Mouse (Mus musculus) left cerebral cortex, postnatal 4 days (tissue): ENCODE measurements at regions not wholly inside any gene's neighbourhood (a gene's known extent, or its start where the extent isn't known, plus 50 kb on each side); places are given as distances from the start of the nearest gene placed in this dataset.
"Not testable (repeated sequence)": the region's sequence is repeated elsewhere in the genome, so short reads cannot be mapped to it uniquely, and the experiment has no call there.

ENCODE experiments used
- DNase-seq: peaks from one replicate; pipeline ENCODE4 v3.0.0-alpha.2; 2022
- intact Hi-C: fragments of 180-260 bp; cut with DNase I; formaldehyde crosslinking; loops from one replicate; pipeline ENCODE4 v1.15.1; 2025

GRCm38 (mm10) chr10:7390239-7391091 is 83.0 kb downstream of the Ulbp1 start:
- DNase-seq, result peak; percentile 28
- intact Hi-C loops, result no loop called here

- DNase-seq, intact Hi-C loops: not testable (repeated sequence)
Measured at GRCm38 (mm10) chr10:7358791-7359190, 114.6 kb downstream of the Ulbp1 start.

DNA sequence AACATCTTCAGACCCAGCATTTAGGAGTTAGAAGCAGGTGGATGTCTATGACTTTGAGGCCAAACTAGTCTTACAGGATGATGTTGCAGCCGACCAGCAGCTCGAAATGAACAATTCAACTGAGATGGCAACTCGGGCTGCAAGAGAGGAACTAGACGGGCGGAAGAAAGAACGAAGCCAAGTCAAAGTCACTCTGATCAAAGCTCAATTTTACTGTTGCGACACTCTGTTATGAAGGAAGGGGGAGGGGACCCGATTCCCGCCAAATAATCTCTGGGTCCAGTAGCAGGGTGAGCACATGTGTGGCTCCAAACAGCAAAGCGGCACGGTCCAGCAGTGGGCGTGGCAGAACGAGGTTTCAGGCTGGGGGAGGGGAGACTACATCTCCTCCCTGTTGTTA is 129.1 kb downstream of the Ulbp1 start:
- intact Hi-C loops, DNase-seq: not testable (repeated sequence)

GRCm38 (mm10) chr10:7343736-7344135 is 129.7 kb downstream of the Ulbp1 start:
- DNase-seq, intact Hi-C loops: not testable (repeated sequence)

DNA sequence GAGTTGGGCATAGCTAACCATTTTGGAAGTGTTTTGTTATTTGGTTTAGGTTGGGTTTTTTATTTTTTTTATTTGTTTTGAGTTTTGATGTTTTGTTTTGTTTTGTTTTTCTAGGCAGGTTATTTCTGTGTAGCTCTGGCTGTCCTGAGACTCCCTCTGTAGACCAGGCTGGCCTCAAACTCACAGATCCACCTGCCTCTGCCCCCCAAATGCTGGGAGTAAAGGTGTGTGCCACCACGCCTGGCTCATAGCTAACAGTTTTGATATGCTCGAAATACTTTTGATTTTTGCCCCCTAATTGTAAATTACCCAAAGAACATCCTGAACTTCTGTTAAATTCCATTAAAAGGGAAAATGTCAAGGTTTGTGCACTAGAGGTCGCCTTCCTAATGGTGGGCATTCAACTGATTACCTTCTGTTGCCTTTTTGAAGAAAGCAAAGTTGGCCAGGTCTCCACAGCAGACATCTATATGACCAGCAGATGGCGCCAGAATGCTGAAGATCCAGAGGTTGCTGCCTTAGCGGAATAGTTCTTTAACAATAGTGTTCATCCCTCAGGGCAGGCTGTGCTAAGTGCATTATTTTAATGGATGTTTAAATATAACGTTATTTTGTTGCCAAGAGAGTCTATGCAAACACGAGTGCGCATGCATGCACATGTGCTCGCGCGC is 121.2 kb upstream of the Cnksr3 start:
- DNase-seq, result peak; percentile 77
- intact Hi-C loops, result no loop called here

DNA sequence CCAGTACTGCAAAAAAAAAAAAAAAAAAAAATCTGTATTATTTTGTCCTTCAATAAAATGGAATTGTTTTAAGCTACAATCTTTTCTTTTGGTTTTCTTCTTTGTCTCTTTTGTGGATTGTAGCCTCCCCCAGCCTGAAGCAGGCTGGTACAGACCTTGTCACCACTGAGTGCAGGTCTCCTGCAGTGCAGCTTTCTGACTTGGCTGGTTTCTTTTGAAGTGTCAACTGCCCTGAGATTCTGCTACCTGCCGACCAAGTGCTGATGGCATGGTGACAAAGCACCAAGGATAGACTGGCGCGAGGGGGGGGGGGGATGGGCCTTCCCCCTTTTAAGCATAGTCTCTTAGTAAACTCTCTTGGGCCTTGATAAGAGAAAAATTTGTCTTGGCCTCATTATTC is 116.2 kb upstream of the Cnksr3 start:
- DNase-seq, result no peak
- intact Hi-C loops, result no loop called here

DNA sequence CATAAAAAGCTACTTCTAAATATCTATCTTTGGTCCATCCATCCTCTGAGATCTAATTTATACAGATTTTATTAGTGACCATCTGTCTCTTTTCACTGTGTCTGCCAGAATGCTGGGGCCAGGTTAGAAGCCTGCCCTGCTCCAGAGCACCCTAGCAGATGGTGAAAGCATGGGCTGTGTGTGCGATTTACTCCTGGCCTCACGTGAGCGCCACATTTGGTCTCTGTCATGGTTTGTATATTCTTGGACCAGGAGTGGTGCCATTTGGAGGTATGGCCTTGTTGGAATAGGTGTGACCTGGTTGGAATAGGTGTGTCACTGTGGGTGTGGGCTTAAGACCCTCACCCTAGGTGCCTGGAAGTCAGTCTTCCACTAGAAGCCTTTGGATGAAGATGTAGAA is 115.0 kb upstream of the Cnksr3 start:
- DNase-seq, intact Hi-C loops: not testable (repeated sequence)

DNA sequence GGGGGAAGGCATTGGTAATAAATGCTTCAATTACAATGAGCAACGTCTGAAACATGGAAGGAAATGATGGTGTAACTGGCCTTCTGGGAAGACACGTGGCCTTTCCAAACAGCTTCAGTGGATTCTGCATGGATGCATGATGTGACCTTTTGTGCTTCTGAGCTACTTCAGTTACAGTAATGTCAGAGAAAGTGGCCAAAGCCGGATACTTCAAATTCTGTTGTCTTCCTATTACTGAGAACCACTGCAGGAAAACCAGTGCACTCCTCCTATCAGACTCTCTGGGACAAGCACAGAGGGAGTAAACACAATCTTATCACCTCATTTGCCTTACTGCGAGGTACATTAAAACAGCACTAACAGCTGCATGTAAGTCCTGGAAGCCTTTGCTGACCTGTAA is 113.0 kb upstream of the Cnksr3 start:
- intact Hi-C loops, result no loop called here
- DNase-seq, result no peak

DNA sequence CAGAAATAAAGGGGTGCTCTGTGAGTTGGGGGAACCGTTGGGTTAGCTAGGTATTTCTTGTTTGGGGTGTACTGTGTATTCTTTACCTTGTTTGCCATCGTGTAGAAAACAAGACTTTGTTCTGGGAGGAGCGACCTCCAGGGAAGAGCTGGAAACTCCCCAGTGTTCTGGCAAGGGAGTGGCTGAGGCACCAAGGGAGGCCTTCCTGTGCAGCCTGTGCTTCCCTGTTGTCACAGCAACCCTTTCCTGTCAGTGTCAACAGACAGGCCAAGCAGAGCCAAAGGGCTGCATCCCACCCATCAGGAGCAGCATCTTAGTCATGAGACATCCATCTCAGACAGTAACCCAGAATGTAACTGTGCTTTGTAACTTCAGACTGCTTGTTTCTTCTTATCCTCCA is 111.2 kb upstream of the Cnksr3 start:
- intact Hi-C loops, result no loop called here
- DNase-seq, result no peak

- intact Hi-C loops, result no loop called here
- DNase-seq, result no peak
Measured at GRCm38 (mm10) chr10:7309927-7310326, 97.9 kb upstream of the Cnksr3 start.

DNA sequence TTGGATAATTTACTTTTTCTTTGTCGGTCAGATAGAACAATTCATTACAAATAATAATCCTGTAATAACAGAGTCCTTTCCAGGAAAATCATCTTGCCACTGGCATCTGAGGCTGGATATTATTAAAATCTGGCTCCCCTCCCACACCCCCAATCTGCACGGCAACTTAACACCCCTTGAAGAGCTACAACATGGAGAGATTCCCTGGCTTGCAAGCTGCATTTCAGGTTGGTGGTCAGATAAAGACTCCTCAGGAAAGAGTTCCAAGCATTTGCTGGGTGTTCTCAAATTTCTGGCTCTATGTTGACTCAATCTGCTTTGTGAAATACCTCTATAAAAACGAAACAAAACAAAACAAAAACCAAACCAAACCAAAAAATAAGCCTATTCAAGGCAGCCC is 93.8 kb upstream of the Cnksr3 start:
- DNase-seq, intact Hi-C loops: not testable (repeated sequence)

DNA sequence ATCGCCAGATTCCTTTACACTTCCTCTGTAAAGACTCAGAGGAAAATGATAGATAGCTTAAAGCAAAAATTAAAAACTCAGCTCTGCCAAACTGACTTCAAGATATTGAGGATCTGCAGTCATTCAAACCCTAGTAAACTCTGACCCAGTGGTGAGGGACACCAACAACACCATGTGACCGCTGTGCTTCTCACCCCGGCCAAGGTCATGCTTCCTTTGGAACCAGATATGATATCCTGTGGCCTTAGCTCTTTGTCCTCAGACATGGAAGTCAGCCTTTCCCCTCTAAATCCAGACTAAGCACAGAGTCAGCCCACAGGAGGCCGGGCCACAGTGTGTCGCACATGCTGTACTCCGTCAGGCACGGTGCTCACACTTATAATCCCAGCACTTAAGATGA is 86.3 kb upstream of the Cnksr3 start:
- DNase-seq, result no peak
- intact Hi-C loops, result no loop called here

DNA sequence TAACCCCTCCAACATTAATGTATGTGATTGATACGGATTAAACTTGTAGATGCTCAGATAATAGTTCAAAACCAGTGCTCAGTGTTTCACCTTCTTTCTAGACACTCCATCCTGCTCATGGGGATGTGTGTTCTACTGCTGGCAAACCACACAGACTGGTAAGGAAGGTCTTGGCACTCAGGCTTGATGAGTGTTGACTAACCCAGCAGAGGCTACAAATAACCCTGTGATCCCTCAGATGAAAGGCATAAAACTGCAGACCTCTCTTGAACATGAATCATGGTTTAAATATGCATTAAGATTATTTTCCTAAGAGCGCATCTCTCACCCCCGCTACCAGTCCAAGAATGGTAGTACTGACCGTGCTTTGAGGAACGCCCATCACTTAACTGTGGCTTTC is 83.9 kb upstream of the Cnksr3 start:
- no peak for DNase-seq
- intact Hi-C loops, result no loop called here

DNA sequence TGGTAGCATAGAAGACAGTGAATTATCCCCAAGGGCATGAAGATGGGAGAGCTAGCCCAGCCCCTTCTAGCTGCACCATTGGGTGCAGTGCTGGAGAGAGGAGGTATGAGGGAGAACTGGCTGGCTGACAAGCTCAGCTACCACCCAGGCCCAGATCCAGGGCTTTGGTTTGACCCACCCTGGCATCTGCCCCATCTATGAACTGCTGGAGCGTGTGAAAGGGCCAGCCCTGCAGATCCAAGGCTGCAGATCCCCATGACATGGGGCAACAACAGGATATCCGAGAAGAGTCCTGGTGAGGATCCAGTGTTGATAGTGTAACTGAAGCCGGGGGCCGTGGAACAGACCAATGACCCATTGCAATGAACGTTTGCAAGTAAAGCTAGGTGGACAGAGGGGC is 81.2 kb upstream of the Cnksr3 start:
- intact Hi-C loops, result no loop called here
- DNase-seq, result peak; percentile 13

DNA sequence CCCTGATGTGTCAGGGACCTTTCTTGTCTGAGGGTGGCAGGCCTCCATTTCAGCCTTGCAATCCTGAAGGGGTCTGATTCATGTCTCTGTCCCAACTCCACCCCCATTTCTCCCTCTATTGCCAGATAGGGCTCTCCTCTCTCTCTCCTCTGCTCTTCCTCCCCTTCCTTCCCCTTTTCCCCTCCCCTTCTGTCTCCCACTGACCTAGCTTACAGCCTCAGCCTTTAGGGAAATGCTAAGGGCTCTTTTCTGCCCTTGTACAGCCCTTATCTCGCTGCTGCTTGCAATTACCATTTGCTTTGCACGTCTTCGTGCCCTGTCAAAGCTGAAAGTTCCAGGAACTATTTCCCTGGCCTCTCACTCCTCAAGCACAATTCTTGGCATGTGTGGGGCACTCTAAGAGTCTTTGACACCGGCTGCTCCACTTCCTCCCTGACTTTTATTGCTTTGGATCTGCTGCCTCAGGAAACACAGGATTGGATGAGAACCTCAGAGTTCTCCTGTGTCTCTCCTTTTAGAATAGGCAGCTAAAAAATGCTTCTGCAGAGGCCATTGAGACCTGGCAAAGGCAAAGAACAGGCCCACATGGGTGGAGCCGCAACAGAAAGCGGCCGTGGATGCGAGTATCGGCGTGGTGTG is 77.9 kb upstream of the Cnksr3 start:
- intact Hi-C loops, result no loop called here
- no peak for DNase-seq

- intact Hi-C loops, result no loop called here
- DNase-seq, result peak; percentile 20
Measured at GRCm38 (mm10) chr10:7285112-7285905, 73.3 kb upstream of the Cnksr3 start.

GRCm38 (mm10) chr10:7280429-7280828 is 68.4 kb upstream of the Cnksr3 start:
- intact Hi-C loops, result no loop called here
- no peak for DNase-seq

DNA sequence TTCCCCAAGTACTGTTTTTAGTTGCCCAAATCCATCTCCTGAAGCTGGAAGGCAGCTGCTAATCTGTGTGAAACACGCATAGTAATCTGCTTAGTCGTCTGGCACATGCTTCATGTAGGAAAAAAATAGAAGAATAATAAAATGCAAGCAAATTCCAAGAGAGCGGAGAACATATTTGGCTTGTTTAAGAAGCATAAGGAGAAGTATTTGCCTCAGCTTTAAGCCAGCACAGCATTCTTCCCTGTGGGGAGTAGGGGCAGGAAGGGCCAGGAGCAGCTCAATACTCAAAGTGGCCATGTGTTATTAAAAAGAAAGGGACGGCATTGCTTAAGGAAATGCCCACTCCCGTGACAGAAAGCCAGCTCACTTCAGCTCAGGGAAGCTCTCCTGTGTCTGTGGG is 66.8 kb upstream of the Cnksr3 start:
- intact Hi-C loops, result no loop called here
- DNase-seq, result no peak

- no peak for DNase-seq
- intact Hi-C loops, result no loop called here
Measured at GRCm38 (mm10) chr10:7275357-7275756, 63.3 kb upstream of the Cnksr3 start.

DNA sequence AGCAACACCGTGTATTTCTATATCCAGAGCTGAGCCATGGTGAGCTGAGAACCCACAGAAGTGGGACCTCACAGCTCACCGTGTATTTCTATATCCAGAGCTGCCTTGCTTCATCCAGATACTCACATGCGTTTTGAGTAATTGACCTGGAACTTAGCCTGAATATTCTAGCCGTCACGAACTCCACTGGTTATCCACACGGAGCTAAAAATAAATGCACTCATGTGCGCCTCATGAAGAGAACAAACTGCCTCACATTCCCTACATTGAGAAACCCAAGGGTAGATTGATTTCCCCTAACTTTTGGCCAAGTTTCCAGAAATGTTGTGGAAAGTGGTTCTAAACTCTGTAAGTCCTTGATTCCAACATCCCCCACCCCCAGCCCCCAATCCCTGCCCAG is 62.4 kb upstream of the Cnksr3 start:
- DNase-seq, result no peak
- intact Hi-C loops, result no loop called here

- DNase-seq, result no peak
- intact Hi-C loops, result no loop called here
Measured at GRCm38 (mm10) chr10:7271156-7271555, 59.1 kb upstream of the Cnksr3 start.
